In the genomic region with DNA sequence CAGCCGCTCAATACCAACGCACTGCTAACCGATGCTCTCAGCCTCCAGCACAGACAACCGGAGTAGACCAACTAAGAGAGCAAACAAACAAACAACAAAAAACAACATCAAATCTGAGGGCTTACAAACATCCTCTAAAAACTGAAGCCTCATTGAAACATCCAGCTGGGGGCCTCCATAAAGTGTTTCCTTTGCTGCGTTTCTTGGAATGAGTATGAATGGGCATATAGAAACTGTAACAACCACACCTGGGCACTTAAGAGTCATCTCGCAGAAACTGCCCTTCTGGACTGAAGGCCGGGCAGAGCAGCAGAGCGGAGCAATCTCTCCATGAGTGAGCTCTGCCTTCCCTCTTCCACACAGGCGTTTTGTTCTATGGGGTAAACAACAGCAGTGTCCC, we compare ENCODE assay signal across 29 mouse cellular contexts.
DNase-seq lines count a peak whose midpoint lies in the region; ATAC-seq and TF ChIP-seq lines count a peak whose summit lies in the region.
"Had no signal": no experiment of that assay in that cellular context is flagged by ENCODE, and none has a peak within 500 bp of the region (broad histone marks: within the 10 kb centered on the region; RNA-seq: fewer than 3 reads in every experiment).

No protein-coding gene starts in this region.

- no peaks in the 10 kb centered on the region for H3K27me3 ChIP-seq in intestine, embryonic 14.5 days (replicated peaks; ENCODE audit: control insufficient read depth, insufficient read depth, low read length)
- no peaks in the 10 kb centered on the region for H3K27me3 ChIP-seq in intestine, embryonic 16.5 days (replicated peaks; ENCODE audit: control insufficient read depth, insufficient read depth, low read length)
- no peaks in the 10 kb centered on the region for H3K27me3 ChIP-seq in lung, embryonic 14.5 days (ENCODE audit: insufficient read depth, low read length)
- H3K27me3 ChIP-seq: embryonic facial prominence, embryonic 13.5 days; forebrain, embryonic 12.5 days; forebrain, embryonic 15.5 days; heart, embryonic 12.5 days; heart, embryonic 15.5 days; hindbrain, embryonic 12.5 days; hindbrain, embryonic 15.5 days had no signal

- H3K36me3 ChIP-seq in intestine, embryonic 14.5 days (ENCODE audit: control insufficient read depth, insufficient read depth, low read length): 0 out of 2 replicates have a peak, but pooled peaks cover 4% of the 10 kb centered on the region
- H3K36me3 ChIP-seq in intestine, embryonic 16.5 days (ENCODE audit: control insufficient read depth, insufficient read depth, low read length): no peaks in the 10 kb centered on the region; the same call in 1 of the 2 replicates
- H3K36me3 ChIP-seq in lung, embryonic 14.5 days (ENCODE audit: insufficient read depth): no peaks in the 10 kb centered on the region
- H3K36me3 ChIP-seq: embryonic facial prominence, embryonic 10.5 days; embryonic facial prominence, embryonic 13.5 days; forebrain, embryonic 12.5 days; forebrain, embryonic 15.5 days; hindbrain, embryonic 12.5 days; hindbrain, embryonic 15.5 days had no signal

- H3K9ac ChIP-seq in intestine, embryonic 14.5 days (ENCODE audit: low read length): no peak overlapping the region
- no peak overlapping the region for H3K9ac ChIP-seq in intestine, embryonic 16.5 days (ENCODE audit: low read depth, low read length)
- no peak overlapping the region for H3K9ac ChIP-seq in lung, embryonic 14.5 days
- H3K9ac ChIP-seq: embryonic facial prominence, embryonic 13.5 days; forebrain, embryonic 12.5 days; forebrain, embryonic 15.5 days; heart, embryonic 12.5 days; heart, embryonic 15.5 days; hindbrain, embryonic 12.5 days; hindbrain, embryonic 15.5 days had no signal

- no peak for TF ChIP-seq CTCF in lung, embryonic 14.5 days (IDR thresholded peaks at IDR 0.05; ENCODE audit: low read depth)

- H3K9me3 ChIP-seq in intestine, embryonic 14.5 days (ENCODE audit: control insufficient read depth, low read length): no peaks in the 10 kb centered on the region
- H3K9me3 ChIP-seq in intestine, embryonic 16.5 days (ENCODE audit: control insufficient read depth, low read length): no peaks in the 10 kb centered on the region
- H3K9me3 ChIP-seq in lung, embryonic 14.5 days (ENCODE audit: low read depth, low read length): no peaks in the 10 kb centered on the region
- H3K9me3 ChIP-seq: embryonic facial prominence, embryonic 10.5 days; embryonic facial prominence, embryonic 13.5 days; forebrain, embryonic 12.5 days; forebrain, embryonic 15.5 days; heart, embryonic 12.5 days; heart, embryonic 15.5 days; hindbrain, embryonic 12.5 days; hindbrain, embryonic 15.5 days had no signal

- no peak overlapping the region for H3K27ac ChIP-seq in intestine, embryonic 14.5 days (ENCODE audit: low read depth)
- H3K27ac ChIP-seq in intestine, embryonic 16.5 days (ENCODE audit: low read length): no peak overlapping the region
- H3K27ac ChIP-seq in lung, embryonic 14.5 days (ENCODE audit: low read depth): 0 out of 2 replicates have a peak overlapping the region, but pooled peaks have one; percentile 31
- H3K27ac ChIP-seq: embryonic facial prominence, embryonic 13.5 days; forebrain, embryonic 12.5 days; forebrain, embryonic 15.5 days; heart, embryonic 15.5 days; hindbrain, embryonic 12.5 days; hindbrain, embryonic 15.5 days had no signal

- ATAC-seq in intestine, embryonic 14.5 days (replicated peaks; ENCODE audit: low FRiP score, low TSS enrichment, low read depth): no peak
- ATAC-seq in intestine, embryonic 16.5 days: no peak
- no peak for ATAC-seq in lung, embryonic 14.5 days (ENCODE audit: insufficient read depth)
- ATAC-seq: activated CD4-positive, CD25-positive, alpha-beta regulatory T cell, adult 4 months; forebrain, embryonic 15.5 days had no signal

- H3K4me3 ChIP-seq in intestine, embryonic 14.5 days (ENCODE audit: low read depth, low read length): no peak overlapping the region
- H3K4me3 ChIP-seq in intestine, embryonic 16.5 days (ENCODE audit: low read length): no peak overlapping the region
- H3K4me3 ChIP-seq in lung, embryonic 14.5 days (ENCODE audit: low read depth, low read length): no peak overlapping the region
- H3K4me3 ChIP-seq: embryonic facial prominence, embryonic 10.5 days; embryonic facial prominence, embryonic 13.5 days; erythroblast, embryonic 14.5 days; forebrain, embryonic 12.5 days; forebrain, embryonic 15.5 days; heart, embryonic 12.5 days; heart, embryonic 15.5 days; hindbrain, embryonic 12.5 days; hindbrain, embryonic 15.5 days had no signal

- H3K4me1 ChIP-seq in intestine, embryonic 14.5 days (replicated peaks; ENCODE audit: control insufficient read depth, insufficient read depth, low read length): peaks cover 18% of the 10 kb centered on the region
- 0 out of 2 replicates have a peak, but pooled peaks cover 3% of the 10 kb centered on the region for H3K4me1 ChIP-seq in intestine, embryonic 16.5 days (ENCODE audit: control insufficient read depth, insufficient read depth, low read length)
- H3K4me1 ChIP-seq in lung, embryonic 14.5 days (ENCODE audit: insufficient read depth): peaks cover 18% of the 10 kb centered on the region
- H3K4me1 ChIP-seq: forebrain, embryonic 12.5 days; forebrain, embryonic 15.5 days had no signal

- peak; percentile 31 for DNase-seq in intestine, embryonic 14.5 days (ENCODE audit: low spot score)
- DNase-seq in lung, embryonic 14.5 days: no peak
- DNase-seq in lung, postnatal 25 days (ENCODE audit: low spot score): no peak
- DNase-seq in testis, postnatal 10 days (ENCODE audit: low spot score): peak; percentile 22
- no peak for DNase-seq in testis, postnatal 14 days (ENCODE audit: low spot score)
- DNase-seq in yolk sac, embryonic 10.5 days (ENCODE audit: low spot score): no peak
- DNase-seq: adrenal gland, adult 8-10 months; adrenal gland, postnatal 25 days; B cell, adult 2 months; cerebellum, adult 11-12 months; cerebellum, adult 8-10 months; cerebellum, postnatal 10 days; cerebellum, postnatal 36 days; embryo, embryonic 11 days; gastrocnemius, postnatal 25 days; heart, adult 18-20 months; heart, postnatal 10 days; heart, postnatal 36 days had no signal

- WGBS in intestine, embryonic 14.5 days: 88% methylated on average over 9 of the region's 9 CpGs
- WGBS in intestine, embryonic 16.5 days: 84% methylated on average over 9 of the region's 9 CpGs
- WGBS in lung, embryonic 14.5 days: 84% methylated on average over 9 of the region's 9 CpGs

- no peak overlapping the region for H3K4me2 ChIP-seq in intestine, embryonic 14.5 days (ENCODE audit: low read length)
- H3K4me2 ChIP-seq in intestine, embryonic 16.5 days (ENCODE audit: low read depth, low read length): no peak overlapping the region
- no peak overlapping the region for H3K4me2 ChIP-seq in lung, embryonic 14.5 days
- H3K4me2 ChIP-seq: embryonic facial prominence, embryonic 13.5 days; forebrain, embryonic 12.5 days; forebrain, embryonic 15.5 days; heart, embryonic 12.5 days; heart, embryonic 15.5 days; hindbrain, embryonic 12.5 days; hindbrain, embryonic 15.5 days had no signal

Comparison
In these comparisons a context has a peak if more than half of its experiments do, and no peak if none do; other contexts are left out.
1. DNase-seq: peak in intestine, embryonic 14.5 days (single experiment) and testis, postnatal 10 days (single experiment); none in lung, embryonic 14.5 days (single experiment), lung, postnatal 25 days (single experiment), testis, postnatal 14 days (single experiment) and yolk sac, embryonic 10.5 days (single experiment).